Mouse (Mus musculus): Measurements from ENCODE around the gene Slc7a10.
A peak's percentile ranks its signal among the peaks of the same experiment; 100 is the strongest.

Gene Slc7a10

DNA sequence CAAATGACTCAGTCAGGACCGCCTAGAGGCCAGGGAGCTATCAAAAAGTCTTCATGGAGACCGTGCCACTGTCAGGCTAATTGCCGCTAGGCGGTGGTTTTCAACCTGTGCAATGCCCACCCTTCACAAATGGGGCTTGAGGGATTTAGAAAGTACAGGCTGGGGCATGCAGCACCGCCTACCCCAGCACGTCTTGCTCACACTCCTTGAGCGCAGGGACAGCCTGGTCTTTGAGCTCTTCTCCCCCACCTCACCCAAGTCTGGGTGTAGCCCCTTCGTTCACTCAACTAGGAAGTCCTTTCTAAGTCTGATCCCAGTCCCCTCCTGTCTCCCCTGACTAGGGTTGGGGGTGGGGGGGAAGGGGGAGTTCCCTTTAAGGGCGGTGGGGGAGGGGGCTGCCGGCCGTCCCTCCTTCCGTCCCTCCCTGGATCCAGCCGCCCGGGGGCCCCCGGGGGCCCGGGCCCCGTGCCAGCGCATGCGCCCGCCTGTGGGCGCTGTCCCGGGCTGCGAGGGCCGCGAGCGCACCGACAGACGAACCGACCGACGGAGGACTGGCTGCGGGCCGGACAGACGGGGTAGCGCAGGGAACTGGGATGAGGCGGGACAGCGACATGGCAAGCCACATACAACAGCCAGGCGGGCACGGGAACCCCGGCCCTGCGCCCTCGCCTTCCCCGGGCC is at the start of gene Slc7a10:
TSS of gene Slc7a10 (plus strand) at position 497 of the 681 bp plus-strand sequence.
- no peak for DNase-seq

DNA sequence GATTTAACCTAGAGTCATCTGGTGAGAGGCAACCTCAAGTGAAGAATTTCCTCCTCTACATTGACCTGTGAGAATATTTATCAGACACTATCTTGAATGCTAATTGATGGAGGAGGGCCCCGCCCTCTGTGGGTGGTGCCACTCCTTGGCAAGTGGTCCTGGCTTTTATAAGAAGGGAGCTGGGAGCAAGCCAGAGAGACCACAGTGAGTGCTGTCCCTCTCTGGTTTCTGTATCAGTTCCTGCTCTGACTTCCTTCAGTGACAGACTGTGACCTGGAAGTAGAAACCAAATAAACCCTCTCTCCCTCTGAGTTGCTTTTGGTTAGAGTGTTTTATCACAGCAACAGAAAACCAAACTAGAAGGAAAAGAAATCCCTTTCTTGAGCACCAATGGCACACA is 48.7 kb upstream of the Slc7a10 start:
- DNase-seq: no peak

GRCm38 (mm10) chr7:35138481-35138880 is 47.7 kb upstream of the Slc7a10 start:
- DNase-seq: no peak

- no peak for DNase-seq
Observed at GRCm38 (mm10) chr7:35139880-35140279, 46.3 kb upstream of the Slc7a10 start.

DNA sequence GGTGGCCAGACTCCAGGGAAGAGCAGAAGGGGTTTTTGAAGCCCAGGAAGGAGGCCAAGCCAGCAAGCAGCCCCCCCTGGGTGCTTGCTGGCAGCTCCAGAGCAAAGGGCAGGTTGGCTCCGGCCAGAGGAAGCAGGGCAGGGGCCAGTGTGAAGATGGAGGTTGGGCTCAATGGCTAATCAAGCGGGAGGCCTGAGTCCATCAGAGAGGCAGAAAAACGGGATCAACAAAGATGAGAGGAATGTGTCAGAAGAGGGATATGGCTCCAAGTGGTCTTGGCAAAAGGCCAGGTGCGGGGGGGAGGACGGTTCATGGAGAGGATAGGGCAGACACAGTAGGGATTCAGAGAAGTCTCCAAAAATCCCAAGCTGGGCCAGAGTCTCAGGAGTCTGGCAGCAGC is 44.7 kb upstream of the Slc7a10 start:
- DNase-seq: no peak

GRCm38 (mm10) chr7:35142522-35142921 is 43.7 kb upstream of the Slc7a10 start:
- no peak for DNase-seq

DNA sequence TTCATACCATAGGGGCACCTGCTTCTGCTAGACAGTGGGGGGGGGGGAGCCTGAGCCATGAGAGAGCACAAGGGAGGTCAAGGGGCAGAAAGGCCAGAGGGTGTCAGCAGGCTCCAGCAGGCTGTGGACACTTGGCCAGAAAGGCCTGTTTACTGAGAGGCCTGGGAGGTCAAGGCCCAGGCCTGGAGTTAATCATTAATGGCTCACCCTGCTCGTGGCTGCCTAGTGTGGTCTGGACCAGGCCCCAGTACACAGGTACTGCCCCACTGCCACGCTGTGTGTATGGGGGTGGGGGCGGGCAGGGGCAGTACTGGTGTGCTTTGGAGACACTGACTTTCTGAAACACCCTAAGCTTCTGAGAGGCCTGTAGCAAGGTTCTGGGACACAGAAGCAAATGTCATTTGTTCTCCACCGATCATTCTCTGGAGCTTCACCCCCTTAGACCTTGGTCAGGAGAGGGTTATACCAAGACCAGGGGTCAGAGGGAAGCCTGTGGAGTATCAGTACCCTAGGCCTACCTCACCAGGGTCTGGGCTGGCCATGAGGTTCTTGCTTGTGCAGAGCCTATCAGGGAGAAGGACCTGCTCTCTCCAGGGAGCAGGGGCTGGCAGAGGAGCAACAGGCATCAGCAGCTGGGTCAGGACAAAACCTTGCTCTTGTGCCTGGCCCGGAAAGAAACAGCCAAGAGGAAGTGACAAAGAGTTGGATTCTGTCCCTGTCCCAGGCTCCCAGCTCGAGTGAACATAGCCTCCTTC is 42.1 kb upstream of the Slc7a10 start:
- DNase-seq: no peak

DNA sequence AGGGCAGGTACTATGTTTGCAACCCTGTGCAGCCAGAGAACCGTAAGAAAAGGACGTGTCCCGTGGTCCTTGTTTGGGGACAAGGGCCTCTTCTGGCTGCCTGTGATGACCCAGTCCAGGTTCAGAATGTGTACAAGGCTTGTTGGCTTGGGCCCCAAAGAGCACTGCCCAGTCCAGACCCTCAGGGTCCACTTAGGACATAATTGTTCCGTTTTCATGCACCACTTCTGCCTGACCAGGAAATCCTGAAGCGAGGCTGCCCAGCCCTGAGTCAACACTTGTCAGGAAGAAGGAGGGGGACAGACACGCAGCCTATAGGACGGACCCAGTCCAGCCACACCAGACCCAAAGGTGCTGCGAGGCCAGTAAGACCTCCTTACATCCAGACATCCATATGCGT is 41.1 kb upstream of the Slc7a10 start:
- DNase-seq: no peak

DNA sequence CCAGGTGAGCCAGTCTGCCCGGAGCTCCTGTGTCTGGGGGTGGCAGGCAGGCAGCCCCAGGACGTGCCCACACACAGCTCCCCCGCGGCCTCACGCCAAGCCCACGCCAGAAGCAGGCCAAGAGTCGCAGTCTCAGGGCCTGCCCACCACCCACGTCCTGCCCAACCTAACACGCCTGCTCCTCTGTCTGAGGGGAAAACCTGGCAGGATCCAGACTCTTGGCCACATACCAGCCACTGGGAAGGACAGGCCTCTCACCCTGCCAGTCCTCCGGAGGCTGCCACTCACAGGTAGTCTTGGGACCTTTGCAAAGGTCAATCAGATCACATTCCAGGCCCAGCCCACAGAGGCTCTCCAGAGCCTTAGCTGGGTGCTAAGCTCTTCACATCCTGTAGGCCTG is 39.9 kb upstream of the Slc7a10 start:
- DNase-seq: no peak

DNA sequence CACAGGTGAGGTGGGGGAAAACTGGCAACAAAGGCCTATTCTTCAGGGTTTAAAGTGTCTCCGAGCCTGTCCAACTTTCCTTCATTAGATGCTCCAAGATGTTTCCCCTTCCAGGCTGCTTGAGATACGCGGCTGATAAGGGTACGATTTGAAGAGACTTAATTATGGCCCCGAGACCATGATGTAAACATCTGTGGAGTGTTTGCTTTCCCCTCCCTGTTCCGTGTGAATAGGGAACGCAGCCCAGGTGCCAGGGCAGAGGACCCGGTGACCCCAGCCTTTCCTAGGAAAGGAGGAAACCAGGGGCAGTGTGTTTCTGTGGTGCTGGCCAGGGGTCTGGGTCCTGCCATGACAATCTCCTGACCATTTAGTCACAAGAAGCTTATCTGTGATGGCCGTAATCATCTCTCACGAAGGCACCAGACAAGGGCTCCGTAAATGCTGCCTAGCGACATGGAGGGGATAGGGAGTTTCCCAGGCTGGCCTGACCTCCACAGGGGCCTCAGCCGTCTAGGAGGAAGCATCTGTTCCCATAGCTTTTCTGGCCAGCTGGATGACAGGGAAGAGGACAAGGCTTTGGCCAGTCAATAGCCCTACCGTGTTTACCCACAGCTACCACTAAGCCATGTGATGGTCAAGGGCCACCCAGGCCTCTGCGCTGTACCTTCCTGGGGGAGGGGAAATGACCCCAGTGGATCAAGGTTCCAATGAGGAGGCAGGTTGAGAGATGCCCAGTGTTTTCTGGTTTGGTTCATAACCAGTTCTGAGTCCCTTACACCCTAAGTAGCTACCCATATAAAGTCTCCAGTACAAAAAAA is 36.4 kb upstream of the Slc7a10 start:
- DNase-seq: no peak

DNA sequence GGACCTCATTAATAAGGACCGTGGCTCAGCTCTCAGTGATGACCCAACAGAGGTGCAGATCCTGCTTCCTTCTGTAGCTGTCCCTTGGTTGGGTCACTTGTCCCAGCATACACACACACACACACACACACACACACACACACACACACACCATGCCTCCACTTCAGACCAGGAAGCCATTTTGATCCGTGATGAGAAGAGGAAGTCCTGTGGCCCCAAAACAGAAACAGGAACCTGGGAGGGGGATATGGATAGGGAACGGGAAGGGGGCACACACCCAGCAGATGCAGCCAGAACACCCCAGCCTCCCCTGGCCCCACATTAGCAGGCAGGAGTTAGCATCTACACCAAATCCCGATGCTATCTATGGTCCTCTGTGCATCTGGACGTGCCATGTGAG is 35.3 kb upstream of the Slc7a10 start:
- no peak for DNase-seq

DNA sequence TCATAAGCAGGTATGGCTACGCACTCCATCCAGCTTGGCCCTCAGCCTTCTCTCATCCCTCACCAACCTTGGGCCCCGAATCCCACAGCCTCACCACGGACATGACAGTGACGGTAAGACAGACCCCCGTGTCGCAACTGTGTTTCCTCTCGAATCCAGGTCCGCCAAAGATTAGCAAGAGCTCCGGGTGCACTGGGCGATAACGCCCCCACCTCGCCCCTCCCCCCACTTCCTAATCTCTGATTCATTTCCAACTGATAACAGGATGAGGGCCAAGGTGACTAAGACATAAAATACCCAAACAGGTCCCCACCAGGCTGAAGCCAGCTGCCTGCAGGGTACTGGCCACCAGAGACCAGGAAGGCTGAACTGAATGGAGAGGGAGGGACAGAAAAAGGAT is 31.7 kb upstream of the Slc7a10 start:
- DNase-seq: no peak

DNA sequence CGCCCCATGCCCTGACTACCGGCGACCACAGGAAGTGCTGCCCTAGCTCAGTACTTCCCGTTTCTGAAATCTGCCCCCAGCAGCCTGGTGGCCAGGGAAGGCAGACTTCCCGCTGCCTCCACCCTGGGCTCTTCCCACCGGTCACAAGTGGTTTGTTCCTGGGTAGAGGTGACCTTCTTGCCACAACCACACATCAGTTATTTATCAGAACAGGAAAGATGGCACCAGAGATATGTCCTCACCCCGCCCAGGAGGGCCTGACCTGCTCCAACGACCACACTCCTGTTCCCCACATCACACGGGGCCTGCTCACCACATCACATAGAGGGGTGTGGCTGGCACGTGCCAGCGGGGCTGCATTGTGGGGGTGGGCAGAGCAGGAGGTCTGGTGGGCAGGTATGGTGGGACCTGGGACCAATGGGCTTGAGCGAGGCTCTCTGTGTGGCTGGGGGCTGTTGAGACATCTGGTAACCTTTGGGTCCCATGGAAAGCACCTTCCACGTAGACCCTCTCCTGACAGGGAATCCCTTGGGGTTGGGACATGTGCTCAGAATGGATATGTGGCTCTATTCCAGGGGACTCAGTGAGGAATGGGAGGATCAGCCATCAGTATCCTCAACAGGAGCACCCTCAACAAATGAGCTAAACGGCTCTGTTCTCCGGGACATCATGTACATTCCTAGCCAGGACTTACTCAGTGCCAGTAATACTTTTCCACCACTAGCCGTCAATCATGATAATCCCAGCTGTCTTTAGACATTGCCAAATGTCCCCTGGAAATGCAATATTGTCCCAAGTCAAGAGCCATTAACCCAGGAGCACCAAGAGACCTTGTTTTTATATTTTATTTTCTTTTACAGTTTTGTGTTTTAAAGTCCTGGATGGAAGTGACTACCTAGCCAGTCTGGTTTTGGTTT is 29.4 kb upstream of the Slc7a10 start:
- DNase-seq: no peak

GRCm38 (mm10) chr7:35157512-35157911 is 28.7 kb upstream of the Slc7a10 start:
- DNase-seq: no peak

DNA sequence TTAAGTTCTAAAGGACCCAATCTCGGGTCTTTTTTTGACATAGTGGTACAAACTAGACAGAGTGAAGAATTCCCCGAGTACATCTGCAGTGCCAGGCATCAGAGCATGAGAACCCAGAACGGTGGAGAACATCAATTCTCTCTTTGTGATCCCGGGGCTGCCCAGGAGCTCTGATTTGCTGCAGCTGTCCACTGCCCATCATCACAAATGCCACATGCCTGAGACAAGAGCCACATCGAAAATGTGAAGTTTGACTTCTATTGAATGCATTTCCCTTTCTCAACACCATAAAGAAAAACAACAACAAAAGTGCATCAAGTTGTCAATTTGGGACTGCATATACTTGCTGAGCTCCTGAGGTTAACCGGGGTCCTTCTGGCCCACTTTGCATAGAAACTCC is 23.7 kb upstream of the Slc7a10 start:
- no peak for DNase-seq

DNA sequence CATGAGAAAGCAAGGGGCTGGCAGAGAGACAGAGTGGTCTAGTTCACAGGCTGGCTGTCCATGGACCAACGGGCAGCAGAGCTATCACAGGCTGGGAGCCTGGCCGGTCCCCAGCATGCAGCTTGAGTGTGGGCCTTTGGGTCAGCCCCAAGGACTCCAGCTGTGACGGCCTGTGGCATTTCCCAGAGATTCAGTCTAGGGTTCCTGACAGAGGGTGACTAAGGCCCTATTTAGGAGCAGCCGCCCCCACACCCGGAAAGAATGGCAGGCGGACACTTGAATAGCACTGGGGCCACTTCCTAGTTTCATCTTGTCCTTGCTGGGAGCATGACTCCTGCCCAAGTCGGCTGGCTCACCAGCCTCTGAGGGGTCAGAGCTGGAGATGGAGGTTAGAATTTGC is 22.6 kb upstream of the Slc7a10 start:
- DNase-seq: no peak

GRCm38 (mm10) chr7:35164131-35164530 is 22.1 kb upstream of the Slc7a10 start:
- DNase-seq: no peak

DNA sequence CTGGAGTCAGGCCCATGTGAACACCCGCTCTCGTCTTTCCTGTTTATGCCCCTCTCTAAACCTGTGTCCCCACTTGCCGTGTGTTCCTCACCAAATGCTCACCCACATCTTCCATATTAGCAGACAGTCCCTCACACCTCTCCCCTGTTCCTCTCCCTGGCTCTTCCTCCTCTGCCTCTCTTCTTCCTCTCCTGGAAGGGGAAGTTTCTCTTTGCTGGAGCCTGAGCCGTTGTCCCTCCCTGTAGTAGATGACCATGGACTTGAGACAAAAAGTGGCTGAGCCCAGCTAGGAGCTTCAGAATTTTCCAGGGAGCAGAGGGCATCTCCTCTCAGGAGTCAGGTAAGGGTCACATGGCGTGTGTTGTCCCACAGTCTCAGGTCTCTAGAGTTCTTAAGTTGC is 19.2 kb upstream of the Slc7a10 start:
- no peak for DNase-seq

DNA sequence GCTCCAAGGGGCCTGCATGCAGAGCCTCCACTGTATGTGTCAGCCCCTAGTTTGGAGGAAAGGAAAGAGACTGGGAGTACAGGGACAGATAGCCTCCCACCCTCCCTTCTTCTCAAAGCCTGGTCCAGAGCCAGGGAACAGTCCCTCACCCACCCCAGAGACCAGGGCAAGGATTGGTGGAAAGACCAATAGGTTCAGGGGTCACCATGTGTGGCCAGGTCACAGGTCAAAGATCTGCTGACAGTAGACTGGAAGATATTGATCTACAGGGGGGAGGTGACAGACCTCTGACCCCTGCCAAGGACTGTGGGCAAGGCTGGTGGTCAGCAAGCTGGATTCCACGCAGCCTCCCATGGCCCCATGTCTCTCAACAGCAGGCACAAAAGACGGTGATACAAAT is 18.3 kb upstream of the Slc7a10 start:
- no peak for DNase-seq

DNA sequence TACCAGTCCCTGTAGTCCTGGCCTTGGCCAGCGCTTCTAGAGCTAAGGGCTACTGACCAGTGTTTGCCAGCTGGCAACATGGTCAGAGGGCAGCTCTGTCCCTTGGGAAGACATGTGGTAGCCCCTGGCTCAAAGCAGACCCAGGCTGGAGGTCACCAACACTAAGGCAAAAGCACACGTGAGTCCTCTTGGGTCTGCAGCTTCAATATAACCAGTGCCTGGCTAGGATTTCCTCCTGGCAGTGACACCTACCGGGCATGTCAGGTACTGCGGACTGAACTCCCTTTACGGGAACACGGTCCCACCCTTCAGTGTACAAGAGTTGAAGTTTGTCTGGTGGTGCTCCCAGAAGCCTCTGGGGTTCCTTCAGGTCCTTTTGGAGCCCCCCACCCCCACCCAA is 16.8 kb upstream of the Slc7a10 start:
- DNase-seq: peak; percentile 82

GRCm38 (mm10) chr7:35171867-35172382 is 14.3 kb upstream of the Slc7a10 start:
- peak; percentile 77 for DNase-seq

DNA sequence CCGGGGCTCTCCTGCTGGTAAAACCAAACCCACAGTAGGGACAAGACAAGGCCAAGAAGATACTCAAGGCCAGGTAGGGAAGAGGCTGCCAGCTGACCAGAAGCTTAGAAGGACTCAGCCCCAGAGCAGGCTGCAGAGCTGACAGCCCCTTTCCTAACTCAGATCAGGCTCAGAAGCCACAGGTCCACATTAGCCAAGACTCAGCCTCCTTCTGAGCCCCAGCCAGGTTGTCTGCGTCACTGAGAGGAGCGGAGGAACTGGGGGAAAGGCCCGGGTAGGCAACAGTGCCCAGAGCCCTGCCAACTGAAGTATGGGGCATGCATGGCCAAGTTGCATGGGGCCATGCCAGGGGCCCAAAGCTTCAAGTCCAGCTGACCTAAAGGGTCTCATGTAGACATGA is 13.7 kb upstream of the Slc7a10 start:
- no peak for DNase-seq

DNA sequence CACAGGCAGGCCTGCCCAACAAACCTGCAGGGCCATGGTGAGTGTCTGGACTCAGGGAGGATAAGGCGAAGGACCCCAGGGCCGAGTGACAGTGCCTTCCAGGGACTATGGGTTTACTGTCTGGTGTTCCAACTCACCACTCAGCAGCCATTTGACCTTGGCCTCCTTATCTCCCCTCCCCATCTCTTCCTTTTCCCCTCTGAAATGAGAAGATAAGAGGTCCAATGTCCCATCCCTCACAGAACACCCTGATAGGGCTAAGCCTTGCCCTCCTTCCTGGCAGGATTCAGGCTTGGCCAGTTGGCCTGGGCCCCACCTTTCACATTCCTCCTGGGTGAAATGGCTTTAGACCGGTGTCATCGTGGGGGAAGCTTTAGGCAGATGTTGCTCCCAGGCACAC is 10.7 kb upstream of the Slc7a10 start:
- no peak for DNase-seq

Data from cerebellum, adult 9-10 months (tissue).